Mouse (Mus musculus) limb, embryonic 14.5 days (tissue): ENCODE results near the gene Nsmce3. TPM values are rescaled to one million over a fixed set of nuclear protein-coding genes. Genes with fewer than 3 reads are reported as not detected.
A peak's percentile ranks its signal among the peaks of the same experiment; 100 is the strongest.

Source experiments
- ATAC-seq: fragments of 200-750 bp; cut with Nextera tagmentation; 2 replicates; pipeline ENCODE4 v1.8.0; 2017; ENCODE audit warnings: low read depth, moderate number of reproducible peaks, moderate TSS enrichment; ENCODE audit not compliant: low FRiP score
- DNase-seq: peaks from one replicate; pipeline ENCODE4 v3.0.0-alpha.2; 2015; ENCODE audit warnings: low spot score
- H3K27ac ChIP-seq: fragments of 300-500 bp; sonication (generic); replicated peaks from 2 replicates; pipeline ENCODE4 v1.5.1; 2014; ENCODE audit warnings: low read depth, mild to moderate bottlenecking, low read length, moderate library complexity, mixed read lengths
- H3K27me3 ChIP-seq: fragments of 300-500 bp; sonication (generic); 2 replicates; pipeline ENCODE4 v1.6.1; 2014; ENCODE audit warnings: low read length, mixed read lengths; ENCODE audit not compliant: control insufficient read depth, insufficient read depth
- H3K36me3 ChIP-seq: fragments of 300-500 bp; sonication (generic); 2 replicates; pipeline ENCODE4 v1.6.1; 2014; ENCODE audit warnings: mild to moderate bottlenecking, low read length, moderate library complexity, mixed read lengths; ENCODE audit not compliant: control insufficient read depth, insufficient read depth
- H3K4me1 ChIP-seq: fragments of 300-500 bp; sonication (generic); 2 replicates; pipeline ENCODE4 v1.6.1; 2014; ENCODE audit warnings: antibody characterized with exemption, low read length, mixed read lengths; ENCODE audit not compliant: control insufficient read depth, insufficient read depth
- H3K4me2 ChIP-seq: fragments of 300-500 bp; sonication (generic); replicated peaks from 2 replicates; pipeline ENCODE4 v1.6.1; 2014; ENCODE audit warnings: low read depth, mild to moderate bottlenecking, low read length, moderate library complexity; ENCODE audit not compliant: severe bottlenecking
- H3K4me3 ChIP-seq: fragments of 300-500 bp; sonication (generic); replicated peaks from 2 replicates; pipeline ENCODE4 v1.5.1; 2014; ENCODE audit warnings: low read length
- H3K9ac ChIP-seq: fragments of 300-500 bp; sonication (generic); 2 replicates; pipeline ENCODE4 v1.6.1; 2014; ENCODE audit warnings: mild to moderate bottlenecking, low read depth, low read length, moderate library complexity; ENCODE audit not compliant: severe bottlenecking
- H3K9me3 ChIP-seq: fragments of 300-500 bp; sonication (generic); 2 replicates; pipeline ENCODE4 v1.6.1; 2016; ENCODE audit warnings: low read length; ENCODE audit not compliant: control insufficient read depth
- POLR2A ChIP-seq: fragments of 200-500 bp; IDR thresholded peaks from 2 replicates; pipeline ENCODE4 v1.8.0; 2012; ENCODE audit warnings: inconsistent platforms, mild to moderate bottlenecking, moderate library complexity, borderline replicate concordance; ENCODE audit not compliant: insufficient read depth, insufficient read length; ENCODE audit errors: extremely low read depth
- WGBS: fragments of 180-500 bp; shearing (Covaris S2); extraction: QIAGEN DNeasy Blood & Tissue Kit; methylation state at CpG from one replicate; pipeline ENCODE4 v1.1.7; 2014; 5-methylcytosine and 5-hydroxymethylcytosine counted together
- polyA plus RNA-seq, 2 experiments: library from polyadenylated mRNA; depleted of rRNA in 1 of 2; stranded (reverse) in 1 of 2; unstranded in 1 of 2; fragments of >200 nt; fragmentation: Nextera tagmentation in 1 of 2; extraction: Ambion mirVana in 1 of 2; gene quantifications; 2 replicates each; pipeline versions ENCODE4 v1.2.1 to v1.2.3; 2012 to 2014

The Nsmce3 gene
- polyA plus RNA-seq, 2 experiments = 7.1 to 11.3 TPM

DNA sequence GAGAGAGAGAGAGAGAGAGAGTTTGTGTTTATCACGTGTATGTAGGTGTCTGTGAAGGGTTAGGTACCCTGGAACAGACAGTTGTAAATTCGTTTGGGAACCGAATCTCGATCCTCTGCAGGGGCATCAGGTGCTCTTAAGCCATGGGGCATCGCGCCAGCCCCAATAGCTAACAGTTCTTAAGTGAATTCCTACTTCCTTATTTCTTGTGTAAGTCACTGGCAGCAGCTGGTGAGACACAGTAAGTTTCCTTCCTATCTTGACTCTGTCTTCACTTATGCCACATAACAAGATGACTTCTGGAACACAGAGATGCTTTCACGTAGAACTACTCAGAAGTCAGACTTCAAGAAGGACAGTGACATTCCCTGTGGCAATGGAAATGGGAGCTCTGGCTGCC is 8.6 kb upstream of the Nsmce3 start:
- Histone ChIP-seq H3K27ac (no peak overlapping the region), H3K9ac (no peak overlapping the region), H3K4me3 (no peak overlapping the region), H3K4me1 (peaks cover 3% of the 10 kb centered on the region; the same call in 1 of the 2 replicates), H3K27me3 (no peaks in the 10 kb centered on the region), H3K9me3 (no peaks in the 10 kb centered on the region), H3K36me3 (no peaks in the 10 kb centered on the region), H3K4me2 (no peak overlapping the region)
- WGBS = 68% methylated on average over 7 of the region's 7 CpGs
- TF ChIP-seq POLR2A = no peak
- no peak for DNase-seq
- ATAC-seq = no peak

DNA sequence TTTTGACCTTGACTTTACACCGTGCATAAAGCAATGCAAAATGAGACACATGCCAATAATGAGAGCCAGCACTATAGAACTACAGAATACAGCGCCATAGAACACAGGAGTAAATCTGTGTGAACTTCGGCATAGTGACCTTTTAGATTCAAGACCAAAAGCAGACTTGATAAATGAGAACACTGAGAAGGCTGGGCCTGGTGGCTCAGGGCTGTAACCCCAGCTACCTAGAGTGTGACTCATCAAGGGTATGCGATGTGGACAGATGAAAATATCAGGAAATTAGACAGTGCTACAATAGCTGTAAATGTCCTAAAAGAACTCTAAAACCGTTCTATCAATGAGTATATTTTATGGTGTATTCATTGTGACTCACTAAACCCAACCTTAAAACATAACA is 7.6 kb upstream of the Nsmce3 start:
- 61% methylated on average over 5 of the region's 5 CpGs for WGBS
- no peak for ATAC-seq
- Histone ChIP-seq H3K9me3 (no peaks in the 10 kb centered on the region), H3K27ac (no peak overlapping the region), H3K4me1 (peaks cover 3% of the 10 kb centered on the region; the same call in 1 of the 2 replicates), H3K9ac (no peak overlapping the region), H3K4me2 (no peak overlapping the region), H3K27me3 (no peaks in the 10 kb centered on the region), H3K4me3 (no peak overlapping the region), H3K36me3 (no peaks in the 10 kb centered on the region)
- DNase-seq = no peak
- TF ChIP-seq POLR2A = no peak

DNA sequence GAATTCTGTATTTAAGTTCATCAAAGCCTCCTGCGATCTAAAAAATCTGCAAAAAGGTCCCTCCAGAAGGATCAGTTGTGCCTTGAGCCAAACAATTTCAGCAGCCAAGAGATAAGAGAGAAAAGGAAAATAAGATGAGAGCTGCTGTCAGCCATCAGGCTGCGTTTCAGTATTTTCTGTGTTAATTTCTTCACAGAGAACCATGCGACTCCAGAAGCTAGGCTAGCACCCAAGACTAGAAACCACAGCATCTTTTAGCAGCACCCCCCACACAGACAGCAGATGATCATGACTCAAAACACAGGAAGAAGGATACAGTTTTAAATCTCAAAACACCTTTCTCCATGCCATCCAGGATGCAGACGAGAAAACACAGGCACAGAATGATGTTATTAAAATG is 2.1 kb upstream of the Nsmce3 start:
- WGBS = 86% methylated on average over 4 of the region's 4 CpGs
- H3K9ac ChIP-seq = no peak overlapping the region
- no peaks in the 10 kb centered on the region for H3K36me3 ChIP-seq
- H3K27me3 ChIP-seq = no peaks in the 10 kb centered on the region
- ATAC-seq (no peak), DNase-seq (no peak)
- TF ChIP-seq POLR2A = no peak
- H3K4me3 ChIP-seq = no peak overlapping the region
- no peak overlapping the region for H3K4me2 ChIP-seq
- H3K9me3 ChIP-seq = no peaks in the 10 kb centered on the region
- no peak overlapping the region for H3K27ac ChIP-seq
- H3K4me1 ChIP-seq = peaks cover 7% of the 10 kb centered on the region

DNA sequence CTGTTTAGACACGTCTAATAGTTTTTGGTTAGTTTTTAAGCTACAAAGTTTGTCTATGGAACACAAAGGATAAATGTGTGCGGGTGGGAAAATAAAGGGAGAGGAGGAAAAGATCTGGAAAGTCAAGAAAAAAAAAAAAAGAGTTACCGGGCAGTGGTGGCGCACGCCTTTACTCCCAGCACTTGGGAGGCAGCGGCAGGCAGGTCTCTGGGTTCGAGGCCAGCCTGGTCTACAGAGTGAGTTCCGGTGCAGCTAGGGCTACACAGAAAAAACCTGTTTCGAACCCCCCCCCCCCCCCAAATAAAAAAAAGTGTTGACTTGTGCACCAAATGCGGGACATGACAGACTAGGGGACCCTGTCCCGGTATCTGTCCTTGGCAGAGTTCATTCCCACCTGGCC is 469 bp upstream of the Nsmce3 start:
- Histone ChIP-seq H3K36me3 (no peaks in the 10 kb centered on the region), H3K4me2 (peak overlapping the region; percentile 80), H3K9me3 (no peaks in the 10 kb centered on the region), H3K9ac (peak overlapping the region; percentile 94), H3K27ac (peak overlapping the region; percentile 65; the same call in 1 of the 2 replicates), H3K4me1 (peaks cover 7% of the 10 kb centered on the region), H3K27me3 (no peaks in the 10 kb centered on the region), H3K4me3 (peak overlapping the region; percentile 86)
- 27% methylated on average over 11 of the region's 11 CpGs for WGBS
- DNase-seq (no peak), ATAC-seq (peak; percentile 48; the same call in 1 of the 2 replicates)
- TF ChIP-seq POLR2A = no peak

DNA sequence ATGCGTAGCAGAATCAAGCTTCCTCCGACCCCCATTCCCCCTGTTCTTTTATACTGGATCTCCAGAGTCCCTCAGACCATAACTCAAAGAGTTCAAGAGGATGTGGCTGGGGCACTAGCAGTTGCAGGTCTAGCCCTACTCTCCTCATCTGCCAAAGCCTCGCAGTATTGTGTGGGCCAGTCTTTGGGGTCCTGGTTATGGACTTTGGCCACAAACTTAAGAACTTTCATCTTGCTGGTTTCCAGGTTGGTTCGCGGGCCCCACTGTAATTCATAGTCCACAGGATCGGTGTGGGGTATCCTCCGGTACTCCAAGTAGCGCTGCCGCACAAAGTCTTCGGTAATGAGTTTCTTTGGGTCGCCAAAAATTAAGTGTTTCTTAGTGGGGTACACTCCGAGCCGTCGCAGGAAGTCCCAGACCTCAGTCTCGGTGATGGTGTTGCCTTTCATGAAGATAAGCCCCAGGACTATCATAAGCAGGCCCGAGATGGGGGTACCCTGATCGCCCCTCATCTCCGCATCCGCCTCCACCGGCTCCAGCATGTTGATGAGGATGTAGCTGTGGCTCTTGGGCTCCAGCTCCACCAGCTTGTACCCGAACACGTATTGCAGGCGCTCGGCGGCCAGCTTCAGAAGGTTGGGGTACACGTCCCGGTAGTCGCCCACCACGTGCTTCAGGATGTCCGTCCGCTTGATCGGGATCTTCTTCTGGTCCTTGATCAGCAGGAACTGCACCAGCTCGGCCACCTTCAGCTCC is 632 bp downstream of the Nsmce3 start:
- peaks cover 7% of the 10 kb centered on the region for H3K4me1 ChIP-seq
- 1% methylated on average over 33 of the region's 33 CpGs for WGBS
- H3K4me3 ChIP-seq = peak overlapping the region; percentile 86
- peak overlapping the region; percentile 80 for H3K4me2 ChIP-seq
- no peaks in the 10 kb centered on the region for H3K9me3 ChIP-seq
- DNase-seq = no peak
- peak; percentile 20; the same call in 1 of the 2 replicates for ATAC-seq
- H3K27ac ChIP-seq = peak overlapping the region; percentile 97
- H3K36me3 ChIP-seq = no peaks in the 10 kb centered on the region
- no peak for TF ChIP-seq POLR2A
- peak overlapping the region; percentile 94 for H3K9ac ChIP-seq
- no peaks in the 10 kb centered on the region for H3K27me3 ChIP-seq
